Mouse (Mus musculus) ovary, adult 2 months (tissue): ENCODE results near the gene Gdpd4. TPM values are rescaled to one million over a fixed set of nuclear protein-coding genes. Genes with fewer than 3 reads are reported as not detected.

ENCODE experiments used
- polyA plus RNA-seq: library from polyadenylated mRNA; depleted of rRNA; stranded (reverse); fragments of >200 nt; gene quantifications from 2 replicates; pipeline ENCODE4 v1.2.3, GENCODE M21; 2012; rRNA removed

The Gdpd4 gene
- not detected in 2 replicates for polyA plus RNA-seq

GRCm38 (mm10) chr7:97919742-97920141, at the start of gene Gdpd4:
Gene Gdpd4 (plus strand): TSS chr7:97919955.

Other genes starting within 250 kb of the Gdpd4 start
- gene Clns1a, start 223.3 kb upstream of the Gdpd4 start, polyA plus RNA-seq, result 25.1 and 27.0 TPM in 2 replicates
- gene Aqp11, start 181.7 kb upstream of the Gdpd4 start, polyA plus RNA-seq, result 4.9 and 5.8 TPM in 2 replicates
- 6.8 and 7.4 TPM in 2 replicates for gene Pak1, start 131.4 kb upstream of the Gdpd4 start, polyA plus RNA-seq
- 40.3 and 41.5 TPM in 2 replicates for gene Myo7a, start 199.6 kb downstream of the Gdpd4 start, polyA plus RNA-seq
- 1.3 and 1.7 TPM in 2 replicates for gene Omp, start 225.5 kb downstream of the Gdpd4 start, polyA plus RNA-seq